Mouse (Mus musculus) CH12.LX (cell line): Measurements from ENCODE around the gene Osgep.

Experiments
- CTCF ChIP-seq, 2 experiments: IDR thresholded peaks in 1 of 2; conservative IDR thresholded peaks in 1 of 2; 2 replicates each; pipeline ENCODE4 v1.5.1; 2011 to 2012; ENCODE audit warnings: low read depth in 2 of 2, low read length in 2 of 2, improper control_type of control experiment in 1 of 2, inconsistent platforms in 1 of 2, mild to moderate bottlenecking in 1 of 2, moderate library complexity in 1 of 2
- POLR2A ChIP-seq: IDR thresholded peaks from 2 replicates; pipeline ENCODE4 v1.6.1; 2011; ENCODE audit warnings: low read depth, mild to moderate bottlenecking, improper control_type of control experiment, low read length
- UBTF ChIP-seq: IDR thresholded peaks from 2 replicates; pipeline ENCODE4 v1.6.1; 2012; ENCODE audit warnings: low read depth, mild to moderate bottlenecking, inconsistent platforms, low read length, improper control_type of control experiment, moderate library complexity

- TF ChIP-seq POLR2A (no peak), CTCF (conservative IDR thresholded peaks at IDR 0.05 in 1 of 2, IDR thresholded peaks at IDR 0.05 in 1 of 2; ENCODE audit: low read depth in 2 of 2, low read length in 2 of 2) (no peak), UBTF (no peak)
These were observed 56.5 kb downstream of the Osgep start for GRCm38 (mm10) chr14:50868211-50868610.
